Mouse (Mus musculus): ENCODE measurements around the gene Ift22.

Ift22 gene

DNA sequence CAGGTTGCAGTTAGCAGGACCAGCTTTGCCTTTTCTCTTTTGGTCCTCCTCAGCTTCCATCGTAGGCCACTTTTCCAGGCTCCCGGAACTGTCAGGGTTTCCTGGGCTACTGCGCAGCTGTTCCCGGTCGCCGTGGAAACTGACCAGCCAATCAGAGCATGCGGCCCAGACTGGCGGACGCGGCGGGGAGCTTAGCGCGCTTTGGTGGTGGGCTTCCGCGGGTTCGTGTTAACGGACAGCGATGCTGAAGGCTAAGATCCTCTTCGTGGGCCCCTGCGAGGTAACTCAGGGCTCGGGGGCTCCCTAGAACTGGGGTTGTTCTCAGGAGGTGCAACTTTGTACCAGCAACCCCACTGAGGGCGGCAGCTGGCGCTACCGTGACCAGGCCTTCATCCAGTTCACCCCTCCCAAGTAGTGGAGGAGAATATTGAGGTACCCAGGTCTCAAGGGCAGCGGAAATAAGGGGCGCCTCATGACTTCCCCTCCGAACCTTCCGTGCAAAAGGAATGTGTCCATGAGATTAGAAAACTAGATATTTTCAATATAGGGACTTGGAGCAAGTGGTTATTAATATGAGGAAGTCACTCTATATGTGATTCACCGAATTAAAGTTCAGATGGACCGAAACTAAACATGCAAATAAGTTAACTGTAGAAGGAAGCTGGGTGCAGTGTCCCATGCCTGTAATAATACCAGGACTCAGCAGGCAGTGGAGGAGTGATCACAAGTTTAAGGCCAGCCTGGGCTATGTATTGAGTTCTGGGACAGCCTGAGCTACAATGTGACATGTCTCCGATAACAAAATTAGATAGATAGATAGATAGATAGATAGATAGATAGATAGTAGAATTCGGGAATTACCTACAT, at the start of gene Ift22:
Gene Ift22 (plus strand): TSS at position 160 of the 867 bp plus-strand sequence.
- in situ Hi-C loops (cut with MseI, MboI) = no loop called here

DNA sequence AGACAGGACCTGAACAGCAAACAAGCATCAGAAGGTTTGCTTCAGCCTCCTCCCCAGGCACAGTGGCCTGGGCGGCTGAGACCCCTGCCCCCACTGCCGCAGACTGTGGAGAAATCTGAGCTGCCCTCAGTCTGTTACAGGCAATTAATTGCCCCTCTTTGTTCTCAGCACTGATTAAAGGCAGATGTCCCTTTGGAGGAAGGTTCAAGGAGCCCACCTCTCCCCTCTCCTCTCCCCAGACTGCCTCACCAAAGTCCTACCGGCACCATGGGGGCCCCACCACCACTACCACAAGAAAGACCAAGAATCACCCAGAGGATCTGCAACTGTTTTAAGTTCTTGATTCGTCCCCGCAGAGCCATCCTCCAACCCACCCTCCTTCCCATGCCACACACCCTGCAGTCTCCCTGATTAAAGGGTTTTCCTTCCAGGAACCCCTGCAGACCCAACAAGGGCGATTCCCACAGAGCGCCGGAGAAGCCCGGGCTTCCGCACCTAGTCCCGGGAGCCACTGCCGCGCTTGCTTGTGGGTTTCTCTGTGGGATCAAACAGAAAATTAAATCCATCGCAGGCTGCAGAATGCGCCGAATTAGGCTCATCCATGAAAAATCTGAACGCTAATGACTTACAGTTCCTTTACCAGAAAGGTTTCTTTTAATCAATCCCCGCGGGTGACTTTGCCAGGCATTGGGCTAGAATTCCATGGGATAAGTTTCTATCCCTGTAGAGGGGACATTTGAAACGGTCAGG, 46.6 kb upstream of the Ift22 start:
- in situ Hi-C loops (cut with MseI, MboI) = no loop called here

DNA sequence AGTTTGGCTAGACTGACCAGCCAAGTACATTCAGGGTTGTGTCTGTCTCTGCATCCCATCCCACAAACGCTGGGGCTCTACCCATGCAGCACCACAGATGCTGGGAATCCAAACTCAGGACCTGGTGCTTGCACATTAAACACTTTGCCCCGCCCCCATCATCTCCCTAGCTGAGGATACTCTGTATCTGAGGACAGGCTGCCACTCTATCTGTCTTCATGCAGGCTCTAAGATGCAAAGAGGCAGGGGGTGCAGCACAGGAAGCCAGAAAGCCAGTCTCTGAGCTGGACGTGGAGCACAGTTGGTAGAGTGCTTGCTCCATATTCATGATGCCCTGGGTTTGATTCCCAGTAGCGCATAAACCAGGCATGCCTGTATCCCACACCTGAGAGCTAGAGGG, 45.1 kb upstream of the Ift22 start:
- in situ Hi-C loops (cut with MseI, MboI) = no loop called here

DNA sequence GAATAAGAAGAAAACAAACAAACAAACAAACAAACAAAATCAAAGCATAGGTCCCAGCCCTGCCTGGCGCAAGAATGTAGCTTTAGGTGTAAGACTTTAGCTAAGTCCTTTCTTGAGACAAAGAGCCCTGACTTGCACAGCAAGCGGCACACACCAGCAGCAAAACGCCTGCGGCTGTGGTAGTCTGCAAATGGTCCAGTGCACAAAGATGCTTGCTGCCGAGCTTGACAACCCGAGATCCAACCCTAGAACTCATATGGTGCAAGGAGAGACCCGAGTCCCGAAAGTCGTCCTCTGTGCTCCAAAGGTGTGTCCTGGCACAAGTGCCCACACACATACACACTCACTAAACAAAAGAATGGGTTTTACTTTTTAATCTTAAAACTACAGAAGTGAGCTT, 44.7 kb upstream of the Ift22 start:
- in situ Hi-C loops (cut with MseI, MboI) = no loop called here

DNA sequence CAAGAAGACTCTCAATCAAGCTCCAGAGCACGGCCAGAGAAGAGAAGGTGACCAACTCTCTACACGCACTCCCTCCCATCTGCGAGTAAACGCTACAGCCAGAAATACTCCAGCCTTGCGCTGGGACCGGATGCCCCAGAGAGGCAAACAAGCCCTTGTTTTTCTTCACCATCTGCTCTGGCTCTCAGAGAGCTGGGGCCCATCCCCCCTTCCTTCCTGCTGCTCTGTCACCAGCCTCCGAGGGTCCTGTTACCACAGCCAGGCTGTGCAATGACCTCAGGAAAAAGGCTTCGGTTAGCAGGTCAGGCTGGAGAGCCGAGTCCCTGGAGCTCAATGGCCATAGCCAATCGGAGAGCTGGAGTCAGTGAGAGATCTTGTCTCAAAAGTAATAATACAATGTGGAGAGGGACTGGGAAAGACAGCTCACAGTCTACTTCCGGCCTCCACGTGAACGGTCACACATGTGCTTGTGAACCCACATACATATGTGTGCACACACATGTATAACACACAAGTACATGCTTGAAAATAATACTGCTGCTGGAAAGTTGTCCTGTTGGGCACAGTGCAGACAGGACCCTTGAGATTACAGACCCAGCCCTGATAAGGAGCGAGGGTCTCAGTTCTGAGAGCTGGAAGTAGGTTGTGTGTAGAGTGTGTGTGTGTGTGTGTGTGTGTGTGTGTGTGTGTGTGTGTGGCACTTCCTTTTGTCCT, 43.8 kb upstream of the Ift22 start:
- in situ Hi-C loops (cut with MseI, MboI) = no loop called here

DNA sequence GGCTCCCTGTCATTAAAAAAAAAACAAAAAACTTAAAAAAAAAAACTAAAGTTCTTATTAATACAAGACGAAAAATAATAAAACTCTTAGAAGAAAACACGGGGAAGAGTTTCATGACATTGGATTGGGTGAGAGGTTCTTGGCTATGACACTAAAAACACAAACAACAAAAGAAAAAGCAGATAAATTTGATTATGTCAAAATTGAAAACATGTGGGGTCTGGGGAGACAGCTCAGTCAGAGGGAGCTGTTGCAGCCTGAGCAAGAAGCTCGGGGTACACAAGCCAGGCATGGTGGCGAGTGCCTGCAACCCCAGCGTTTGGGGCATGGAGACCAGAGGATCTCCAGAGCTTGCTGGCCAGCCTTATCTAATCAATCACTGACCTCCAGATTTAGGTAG, 40.2 kb upstream of the Ift22 start:
- in situ Hi-C loops (cut with MseI, MboI) = no loop called here

DNA sequence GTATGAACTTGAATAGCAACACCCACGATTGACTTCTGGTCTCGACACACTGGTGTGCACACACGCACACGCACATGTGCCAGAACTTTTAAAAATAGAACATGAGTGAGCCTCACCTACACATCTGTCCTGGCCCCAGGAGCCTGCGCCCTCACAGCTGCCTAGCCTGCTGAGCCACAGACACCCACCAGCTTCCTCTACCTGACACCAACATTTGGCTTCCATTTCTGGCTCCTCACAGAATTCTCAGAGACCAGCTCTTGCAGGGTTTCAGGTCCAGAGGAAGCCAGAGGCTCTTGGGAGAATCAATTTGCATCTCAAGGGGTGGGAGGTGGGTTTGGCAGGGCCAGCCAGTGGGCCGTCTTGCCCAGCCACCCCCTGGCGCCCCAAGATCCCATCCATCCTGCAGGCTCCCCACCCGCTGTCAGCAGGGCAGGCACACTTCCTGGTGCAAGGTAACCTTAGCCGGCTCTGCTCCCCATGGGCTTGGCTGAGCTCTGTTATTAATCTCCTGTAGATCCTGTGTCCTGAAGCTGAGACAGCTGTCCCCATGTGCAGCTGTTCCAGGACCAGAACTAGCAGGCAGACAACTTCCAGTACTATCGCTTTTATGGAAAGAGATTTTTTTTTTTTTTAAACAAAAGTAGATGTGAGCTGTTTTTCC, 38.4 kb upstream of the Ift22 start:
- in situ Hi-C loops (cut with MseI, MboI) = no loop called here

DNA sequence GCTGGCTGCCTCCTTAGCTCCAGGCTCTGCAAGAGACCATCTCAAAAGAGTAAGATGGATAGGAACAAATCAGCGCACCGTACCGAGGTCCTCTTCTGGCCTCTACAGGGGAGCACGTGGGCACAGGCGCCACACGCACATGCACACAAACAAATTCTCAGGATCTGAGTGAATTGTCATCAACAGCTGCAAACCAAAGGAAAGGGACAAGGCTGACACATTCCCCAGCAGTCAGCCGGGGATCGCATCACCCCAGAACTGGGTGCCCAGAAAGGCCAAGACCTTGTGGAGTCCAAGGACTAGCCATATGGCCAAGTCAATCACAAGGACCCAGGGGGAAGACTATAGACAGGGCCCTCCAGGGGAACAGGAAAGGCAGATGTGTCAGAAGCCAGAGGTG, 35.5 kb upstream of the Ift22 start:
- in situ Hi-C loops (cut with MseI, MboI) = no loop called here

DNA sequence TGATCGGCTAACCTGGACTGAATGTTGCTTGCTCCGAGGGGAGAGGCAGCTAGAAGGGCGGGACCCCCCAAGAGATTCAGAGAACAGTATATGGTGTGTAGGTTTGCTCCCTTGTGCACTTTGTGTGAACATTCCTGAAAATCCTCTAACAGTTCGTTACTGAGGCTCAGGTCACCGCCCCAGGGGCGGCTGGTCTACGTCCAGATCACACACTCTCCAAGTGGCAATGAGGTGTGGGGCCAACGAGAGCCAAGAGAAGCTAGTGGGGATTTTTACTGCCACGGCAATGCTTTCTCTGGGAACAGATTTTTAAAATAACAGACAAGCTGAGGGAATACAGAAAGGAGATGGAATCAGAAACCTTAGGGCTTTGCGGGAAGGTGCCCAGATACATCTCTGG, 33.7 kb upstream of the Ift22 start:
- in situ Hi-C loops (cut with MseI, MboI) = no loop called here

DNA sequence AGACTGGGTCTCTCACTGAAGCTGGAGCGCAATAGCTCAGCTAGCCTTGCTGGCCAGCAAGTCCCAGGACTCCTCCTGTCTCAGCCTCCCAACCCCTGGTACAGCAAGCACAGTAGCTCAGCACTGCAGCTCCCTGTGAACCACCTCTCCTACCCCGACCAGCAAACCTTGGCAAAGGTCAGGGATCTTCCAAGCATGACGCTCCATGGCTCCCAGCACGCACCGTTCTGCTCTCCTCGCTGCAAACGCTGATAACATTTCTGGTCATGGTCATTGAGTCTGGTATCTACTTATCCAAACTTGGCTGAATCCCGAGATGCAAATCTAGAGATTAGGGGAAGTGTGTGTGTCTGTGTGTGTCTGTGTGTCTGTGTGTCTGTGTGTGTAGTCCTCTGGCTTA, 27.8 kb upstream of the Ift22 start:
- in situ Hi-C loops (cut with MseI, MboI) = no loop called here

DNA sequence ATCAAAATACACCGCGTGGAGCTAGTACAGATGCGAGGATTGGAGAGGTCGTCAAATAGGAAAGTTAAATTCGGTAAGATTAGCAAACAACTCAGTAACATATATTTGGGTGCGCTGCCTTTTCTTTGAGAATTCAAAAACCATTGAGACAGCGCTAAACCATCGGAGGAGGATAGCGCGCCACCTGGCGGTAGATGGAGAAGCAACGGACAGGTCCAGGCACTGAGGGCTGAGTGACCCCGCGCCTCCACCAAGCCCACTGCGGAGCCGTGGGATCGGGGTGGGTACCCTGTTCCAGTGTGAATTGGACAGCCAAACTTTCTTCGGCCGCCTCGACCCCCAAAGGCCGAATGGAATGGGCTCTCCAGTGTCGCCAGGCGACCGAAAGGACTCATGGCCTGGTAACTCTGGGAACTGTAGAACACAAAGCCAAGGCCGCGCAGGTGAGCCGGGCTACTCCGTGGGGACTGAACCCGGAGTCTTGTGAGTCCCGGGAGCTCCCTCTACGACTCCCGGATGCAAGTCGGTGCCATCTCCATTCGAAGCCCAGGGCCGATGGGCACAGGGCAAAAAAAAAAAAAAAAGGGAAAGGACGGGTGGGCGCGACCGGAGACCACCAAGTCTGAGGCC, 26.5 kb upstream of the Ift22 start:
- in situ Hi-C loops (cut with MseI, MboI) = no loop called here

DNA sequence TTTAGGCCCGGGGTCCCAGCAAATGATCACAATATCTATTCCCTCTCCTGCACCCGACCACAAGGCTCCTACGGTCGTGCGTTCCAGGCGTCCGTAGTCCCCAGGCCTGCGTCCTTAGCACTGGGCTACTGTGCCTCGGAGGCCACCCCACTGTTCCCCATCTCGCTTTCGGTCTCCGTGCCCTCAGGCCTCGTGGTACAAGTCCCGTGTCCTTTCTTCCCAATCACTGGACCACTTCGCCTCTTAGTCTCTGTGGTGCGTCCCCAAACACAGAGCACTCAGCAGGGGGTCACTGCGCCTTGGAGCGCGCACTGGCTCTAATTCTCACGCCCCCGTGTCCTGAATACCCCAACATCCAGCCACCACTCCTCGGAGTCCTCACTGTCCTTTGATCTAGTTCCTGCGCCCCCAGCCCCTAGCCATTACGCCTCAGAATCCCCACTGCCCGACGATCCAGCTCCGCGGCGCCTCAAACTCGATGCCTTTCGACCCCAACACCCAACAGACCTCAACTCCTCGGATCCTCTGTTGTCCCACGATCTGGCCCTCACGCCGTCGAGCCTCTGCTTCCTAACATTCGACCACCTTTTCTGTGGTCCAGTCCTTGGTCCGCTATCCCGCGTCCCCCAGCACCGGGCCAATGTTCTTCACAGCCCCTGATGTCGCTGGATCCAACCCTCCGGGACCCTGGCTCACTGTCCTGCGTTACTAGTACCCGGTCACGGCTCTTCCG, 25.7 kb upstream of the Ift22 start:
- in situ Hi-C loops (cut with MseI, MboI) = no loop called here

DNA sequence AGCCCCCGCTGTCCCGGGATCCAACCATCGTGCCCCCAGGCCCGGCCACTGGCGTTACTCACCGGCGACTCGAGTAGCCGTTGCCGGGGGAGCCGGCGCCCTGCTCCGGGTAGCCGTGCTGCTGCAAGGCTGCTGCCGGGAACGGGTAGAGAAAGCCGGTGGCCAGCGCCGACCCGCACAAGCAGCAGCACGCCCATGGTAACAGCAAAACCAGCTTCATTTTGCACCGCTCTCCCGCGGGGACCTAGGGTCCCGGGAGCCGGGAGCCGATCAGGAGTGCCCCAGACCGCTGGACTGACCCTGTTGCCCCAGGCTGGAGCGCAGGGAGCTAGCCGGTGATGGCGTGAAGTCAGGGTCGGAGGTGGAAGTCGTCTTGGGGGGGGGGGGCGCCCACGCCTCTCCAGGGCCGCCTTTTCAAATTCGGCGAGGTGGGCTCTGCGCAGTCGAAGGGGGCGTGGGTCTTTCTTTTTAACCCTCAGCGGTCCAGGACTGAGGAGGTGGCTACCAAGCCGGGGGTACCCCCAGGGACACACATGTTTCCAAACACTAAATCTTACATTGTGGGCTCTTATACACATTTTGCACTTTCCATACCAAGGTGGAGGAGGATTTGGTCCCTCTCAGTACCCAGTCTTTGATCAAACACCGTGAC, 25.0 kb upstream of the Ift22 start, which contains the start of gene Col26a1:
Gene Col26a1 (minus strand): TSS at position 422 of the 652 bp plus-strand sequence.
- in situ Hi-C loops (cut with MseI, MboI) = no loop called here

DNA sequence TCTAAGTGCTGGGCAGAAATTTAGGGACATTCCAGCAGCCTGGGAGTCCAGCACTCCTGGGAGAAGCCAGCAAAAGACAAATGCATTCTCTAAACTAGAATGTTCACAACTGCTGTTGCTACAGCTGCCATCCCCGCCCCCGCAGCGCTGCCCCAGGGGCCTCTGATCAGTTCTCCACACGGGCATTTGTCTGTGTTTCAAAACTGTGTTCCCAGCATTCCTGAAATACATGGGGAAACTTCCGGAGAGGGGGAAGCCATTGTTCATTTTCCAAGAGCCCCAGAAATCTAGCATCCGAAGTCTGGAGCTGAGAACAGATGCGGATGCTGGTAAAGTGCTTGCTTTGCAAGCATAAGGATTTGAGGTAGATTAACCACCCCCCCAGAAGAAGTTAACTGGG, 21.0 kb upstream of the Ift22 start:
- in situ Hi-C loops (cut with MseI, MboI) = loop anchor here (5.0 kb wide), 1 partner anchor 100 kb away; no protein-coding TSS in a partner anchor

DNA sequence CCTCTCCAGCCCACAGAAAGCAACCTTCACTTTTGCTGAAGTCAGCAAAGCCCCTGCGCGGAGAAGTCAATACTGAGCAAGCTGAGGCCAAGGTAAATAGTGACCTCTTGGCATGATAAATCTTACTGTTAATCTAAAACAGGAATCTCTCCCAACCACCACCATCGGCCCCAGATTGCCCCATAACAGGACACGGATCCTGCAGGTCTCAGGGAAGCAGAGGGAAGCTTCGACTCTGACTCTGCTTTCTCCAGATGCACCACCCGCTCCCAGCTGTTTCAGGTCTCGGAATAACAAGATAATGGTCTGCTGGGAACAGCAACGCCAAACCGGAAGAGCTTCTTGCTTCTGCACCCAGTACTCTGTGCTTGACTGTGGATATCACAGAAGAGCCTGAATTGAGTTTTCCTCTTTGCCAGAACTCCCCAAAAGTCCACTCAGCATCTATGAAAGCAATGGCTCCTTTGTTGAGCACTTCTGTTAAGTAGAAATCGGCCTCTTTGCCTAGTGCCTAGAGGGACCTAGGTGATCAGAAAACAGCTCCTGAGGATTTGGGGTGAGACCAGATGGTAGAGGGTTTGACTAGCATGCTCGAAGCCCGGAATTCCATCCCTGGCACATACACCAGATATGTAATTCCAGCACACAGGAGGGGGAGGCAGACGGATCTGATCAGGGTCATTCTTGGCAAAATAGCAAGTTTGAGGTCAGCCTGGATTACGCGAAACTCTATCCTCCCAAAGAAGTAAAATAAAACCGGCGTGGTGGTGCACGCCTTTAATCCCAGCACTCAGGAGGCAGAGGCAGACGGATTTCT, 19.2 kb upstream of the Ift22 start:
- in situ Hi-C loops (cut with MseI, MboI) = loop anchor here (5.0 kb wide), 1 partner anchor 101 kb away; no protein-coding TSS in a partner anchor

DNA sequence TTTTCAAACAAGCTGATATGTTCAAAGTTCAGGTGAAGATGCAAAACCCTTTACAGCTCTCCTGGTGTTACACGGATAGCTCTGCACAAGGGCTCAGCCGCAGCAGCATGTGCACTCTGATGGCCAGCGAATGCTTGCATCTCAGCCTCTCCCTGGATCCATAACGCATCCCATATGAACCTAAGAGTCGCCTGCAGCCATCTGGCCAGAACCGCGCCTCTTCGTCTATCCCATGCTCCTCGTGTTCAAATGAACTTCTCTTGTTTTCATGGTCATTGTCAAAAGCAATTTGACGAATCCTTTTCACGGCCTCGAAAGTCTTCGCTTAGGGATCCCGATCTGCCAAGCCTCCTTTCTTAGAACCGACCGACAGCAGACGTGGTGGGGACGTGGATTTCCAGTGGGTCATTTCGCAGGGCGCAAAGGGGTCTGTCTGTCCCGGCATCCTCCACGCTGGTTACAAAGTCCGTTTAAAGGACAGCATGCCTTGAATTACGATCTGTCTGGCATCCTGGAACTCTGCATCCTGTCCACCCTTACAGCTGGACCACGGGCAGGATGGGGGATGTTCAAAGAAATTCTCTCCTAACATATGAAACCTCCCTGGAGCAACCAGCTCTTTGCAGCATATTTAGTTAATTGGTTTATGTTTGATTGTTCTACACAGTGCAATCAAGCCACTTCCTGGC, 13.0 kb upstream of the Ift22 start:
- in situ Hi-C loops (cut with MseI, MboI) = no loop called here

DNA sequence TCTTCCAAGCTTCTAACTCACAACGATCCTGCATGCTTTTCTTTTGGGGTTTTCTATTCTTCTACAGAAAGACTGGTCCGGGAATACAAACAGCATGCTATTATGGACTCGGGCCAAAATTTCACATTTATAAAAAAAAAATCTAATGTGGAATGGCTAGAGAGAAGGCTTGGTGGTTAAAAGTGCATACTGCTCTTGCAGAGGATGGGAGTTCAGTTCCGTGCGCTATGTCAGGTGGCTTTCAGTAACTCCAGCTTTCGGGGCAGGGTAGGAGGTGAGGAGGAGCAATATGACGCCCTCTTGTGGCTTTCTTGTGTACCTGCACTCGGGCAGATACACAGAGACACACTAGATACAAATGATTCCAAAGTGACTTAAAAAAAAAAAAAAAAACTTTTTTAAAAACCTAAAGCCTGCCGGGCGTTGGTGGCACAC, 12.4 kb upstream of the Ift22 start:
- in situ Hi-C loops (cut with MseI, MboI) = no loop called here

DNA sequence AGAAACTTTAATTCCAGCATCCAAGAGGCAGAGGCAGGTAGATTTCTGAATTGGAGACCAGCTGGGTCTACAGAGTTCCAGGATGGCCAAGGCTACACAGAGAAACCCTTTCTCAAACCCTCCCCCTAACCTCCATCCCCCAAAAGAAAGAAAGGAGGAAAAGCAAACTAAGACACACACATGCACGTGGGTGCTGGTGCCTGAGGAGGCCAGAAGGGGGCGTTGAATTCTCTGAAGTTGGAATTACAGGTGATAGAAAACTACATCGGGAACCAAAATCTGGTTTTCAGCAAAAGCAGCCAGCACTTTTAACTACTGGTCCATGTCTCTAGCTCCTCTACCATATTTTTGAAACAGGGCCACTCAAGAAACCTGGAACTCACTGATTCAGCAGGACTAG, 3.3 kb upstream of the Ift22 start:
- in situ Hi-C loops (cut with MseI, MboI) = no loop called here

All from mouse trophoblast stem cell (cell line).